Mouse (Mus musculus) thymus, adult 2 months (tissue): Measurements from ENCODE around the gene Vsx1.

Source experiments
- CTCF ChIP-seq: fragments of 200-500 bp; IDR thresholded peaks from 2 replicates; pipeline ENCODE4 v1.5.1; 2012; ENCODE audit warnings: mild to moderate bottlenecking, control low read depth, low read length, moderate library complexity, borderline replicate concordance; ENCODE audit not compliant: control insufficient read depth, poor library complexity, insufficient read depth; ENCODE audit errors: extremely low read depth
- POLR2A ChIP-seq: fragments of 200-500 bp; IDR thresholded peaks from 2 replicates; pipeline ENCODE4 v1.6.1; 2012; ENCODE audit warnings: mild to moderate bottlenecking, low read length, control low read depth, moderate library complexity; ENCODE audit not compliant: control insufficient read depth, poor library complexity, insufficient read depth; ENCODE audit errors: extremely low read depth

DNA sequence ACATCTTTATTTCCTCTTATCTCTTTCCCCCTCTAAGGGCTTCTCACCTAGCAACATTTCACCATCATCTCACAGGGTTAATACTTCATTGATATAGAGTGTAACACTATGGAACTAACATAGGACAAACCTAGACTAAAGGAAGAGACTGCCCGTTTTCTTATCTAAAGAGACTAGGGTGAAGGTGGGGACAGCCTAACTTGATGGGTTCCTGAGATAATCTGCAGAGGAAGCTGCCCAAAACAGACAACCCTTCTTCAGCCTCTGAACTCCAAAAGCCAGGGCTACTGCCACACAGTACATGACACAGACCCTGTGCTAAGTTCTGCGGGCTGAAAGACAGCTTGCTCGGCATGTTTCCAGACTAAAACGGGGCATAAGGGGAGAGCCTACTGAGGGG, 7.6 kb downstream of the Vsx1 start:
- TF ChIP-seq POLR2A (no peak), CTCF (no peak)
